Mouse (Mus musculus): Measurements from ENCODE around the gene Nek6. TPM values are rescaled to one million over a fixed set of nuclear protein-coding genes. Genes with fewer than 3 reads are reported as not detected.
A peak's percentile ranks its signal among the peaks of the same experiment; 100 is the strongest.

Gene Nek6
- polyA plus RNA-seq (2016; fragmentation: Nextera tagmentation; extraction: Ambion mirVana) = 82.6 and 96.0 TPM in 2 replicates

GRCm38 (mm10) chr2:38511487-38512307, at the start of gene Nek6:
Nek6 (plus strand) TSS chr2:38511643.
- Histone ChIP-seq H3K27ac (replicated peaks) (peak within 1 kb of the TSS; percentile 81), H3K9me3 (no peaks in the 10 kb centered on the region), H3K4me1 (peaks cover 42% of the 10 kb centered on the region), H3K27me3 (peaks cover 1% of the 10 kb centered on the region; the same call in 1 of the 2 replicates), H3K4me2 (replicated peaks) (peak within 1 kb of the TSS; percentile 70), H3K36me3 (no peaks in the 10 kb centered on the region), H3K9ac (replicated peaks) (peak within 1 kb of the TSS; percentile 94), H3K4me3 (peak within 1 kb of the TSS; percentile 92)
- ATAC-seq (ENCODE audit: low FRiP score, low read depth) = peak; percentile 80
- WGBS = under 1% methylated on average over 63 of the region's 90 CpGs

GRCm38 (mm10) chr2:38462323-38462722, 49.1 kb upstream of the Nek6 start:
- H3K27ac ChIP-seq (replicated peaks) = no peak overlapping the region
- ATAC-seq (ENCODE audit: low FRiP score, low read depth) = no peak
- H3K27me3 ChIP-seq = 0 out of 2 replicates have a peak, but pooled peaks cover 2% of the 10 kb centered on the region
- no peak overlapping the region for H3K4me2 ChIP-seq (replicated peaks)
- H3K4me3 ChIP-seq = no peak overlapping the region
- H3K9me3 ChIP-seq = no peaks in the 10 kb centered on the region
- no peaks in the 10 kb centered on the region; the same call in 1 of the 2 replicates for H3K4me1 ChIP-seq
- 74% methylated on average over 3 of the region's 3 CpGs for WGBS
- H3K9ac ChIP-seq (replicated peaks) = no peak overlapping the region
- H3K36me3 ChIP-seq = no peaks in the 10 kb centered on the region

GRCm38 (mm10) chr2:38468845-38469244, 42.6 kb upstream of the Nek6 start:
- no peak overlapping the region for H3K4me2 ChIP-seq (replicated peaks)
- no peak overlapping the region for H3K27ac ChIP-seq (replicated peaks)
- H3K4me3 ChIP-seq = no peak overlapping the region
- no peaks in the 10 kb centered on the region for H3K36me3 ChIP-seq
- H3K9me3 ChIP-seq = no peaks in the 10 kb centered on the region
- WGBS = 92% methylated on average over 4 of the region's 4 CpGs
- no peaks in the 10 kb centered on the region for H3K4me1 ChIP-seq
- no peak overlapping the region for H3K9ac ChIP-seq (replicated peaks)
- no peak for ATAC-seq (ENCODE audit: low FRiP score, low read depth)
- H3K27me3 ChIP-seq = no peaks in the 10 kb centered on the region

GRCm38 (mm10) chr2:38471745-38472144, 39.7 kb upstream of the Nek6 start:
- Histone ChIP-seq H3K27ac (replicated peaks) (no peak overlapping the region), H3K27me3 (no peaks in the 10 kb centered on the region), H3K4me2 (replicated peaks) (no peak overlapping the region), H3K4me1 (no peaks in the 10 kb centered on the region), H3K9me3 (no peaks in the 10 kb centered on the region), H3K4me3 (no peak overlapping the region), H3K9ac (replicated peaks) (no peak overlapping the region), H3K36me3 (no peaks in the 10 kb centered on the region)
- 92% methylated on average over 5 of the region's 5 CpGs for WGBS
- ATAC-seq (ENCODE audit: low FRiP score, low read depth) = no peak

GRCm38 (mm10) chr2:38472829-38473228, 38.6 kb upstream of the Nek6 start:
- Histone ChIP-seq H3K4me3 (no peak overlapping the region), H3K4me1 (no peaks in the 10 kb centered on the region), H3K36me3 (no peaks in the 10 kb centered on the region), H3K27ac (replicated peaks) (no peak overlapping the region), H3K4me2 (replicated peaks) (no peak overlapping the region), H3K9ac (replicated peaks) (no peak overlapping the region), H3K9me3 (no peaks in the 10 kb centered on the region), H3K27me3 (no peaks in the 10 kb centered on the region)
- ATAC-seq (ENCODE audit: low FRiP score, low read depth) = no peak

GRCm38 (mm10) chr2:38476871-38477496, 34.5 kb upstream of the Nek6 start:
- Histone ChIP-seq H3K4me2 (replicated peaks) (no peak overlapping the region), H3K36me3 (no peaks in the 10 kb centered on the region), H3K27me3 (no peaks in the 10 kb centered on the region), H3K9me3 (no peaks in the 10 kb centered on the region), H3K27ac (replicated peaks) (no peak overlapping the region), H3K9ac (replicated peaks) (no peak overlapping the region), H3K4me3 (no peak overlapping the region), H3K4me1 (no peaks in the 10 kb centered on the region)
- WGBS = 80% methylated on average over 9 of the region's 9 CpGs
- ATAC-seq (ENCODE audit: low FRiP score, low read depth) = no peak

- Histone ChIP-seq H3K27ac (replicated peaks) (no peak overlapping the region), H3K27me3 (no peaks in the 10 kb centered on the region), H3K9ac (replicated peaks) (no peak overlapping the region), H3K36me3 (no peaks in the 10 kb centered on the region), H3K9me3 (no peaks in the 10 kb centered on the region), H3K4me1 (no peaks in the 10 kb centered on the region), H3K4me3 (no peak overlapping the region), H3K4me2 (replicated peaks) (no peak overlapping the region)
- WGBS = 90% methylated on average over 9 of the region's 9 CpGs
- ATAC-seq (ENCODE audit: low FRiP score, low read depth) = no peak
Observed at GRCm38 (mm10) chr2:38477497-38477873, 34.0 kb upstream of the Nek6 start.

GRCm38 (mm10) chr2:38478683-38479082, 32.8 kb upstream of the Nek6 start:
- Histone ChIP-seq H3K27ac (replicated peaks) (no peak overlapping the region), H3K36me3 (no peaks in the 10 kb centered on the region), H3K9ac (replicated peaks) (no peak overlapping the region), H3K27me3 (no peaks in the 10 kb centered on the region), H3K4me2 (replicated peaks) (no peak overlapping the region), H3K9me3 (no peaks in the 10 kb centered on the region), H3K4me1 (no peaks in the 10 kb centered on the region), H3K4me3 (no peak overlapping the region)
- no peak for ATAC-seq (ENCODE audit: low FRiP score, low read depth)
- 92% methylated on average over 4 of the region's 4 CpGs for WGBS

- H3K9me3 ChIP-seq = no peaks in the 10 kb centered on the region
- no peak overlapping the region for H3K27ac ChIP-seq (replicated peaks)
- H3K9ac ChIP-seq (replicated peaks) = no peak overlapping the region
- no peak overlapping the region for H3K4me3 ChIP-seq
- H3K4me1 ChIP-seq = no peaks in the 10 kb centered on the region
- WGBS = 83% methylated on average over 3 of the region's 3 CpGs
- H3K36me3 ChIP-seq = no peaks in the 10 kb centered on the region
- ATAC-seq (ENCODE audit: low FRiP score, low read depth) = no peak
- no peaks in the 10 kb centered on the region for H3K27me3 ChIP-seq
- no peak overlapping the region for H3K4me2 ChIP-seq (replicated peaks)
Observed at GRCm38 (mm10) chr2:38479541-38479940, 31.9 kb upstream of the Nek6 start.

GRCm38 (mm10) chr2:38481166-38481778, 30.2 kb upstream of the Nek6 start:
- Histone ChIP-seq H3K4me1 (no peaks in the 10 kb centered on the region; the same call in 1 of the 2 replicates), H3K9me3 (no peaks in the 10 kb centered on the region), H3K27me3 (no peaks in the 10 kb centered on the region), H3K4me2 (replicated peaks) (no peak overlapping the region), H3K27ac (replicated peaks) (no peak overlapping the region), H3K36me3 (no peaks in the 10 kb centered on the region), H3K9ac (replicated peaks) (no peak overlapping the region), H3K4me3 (no peak overlapping the region)
- ATAC-seq (ENCODE audit: low FRiP score, low read depth) = no peak
- WGBS = 88% methylated on average over 5 of the region's 6 CpGs

GRCm38 (mm10) chr2:38482122-38482521, 29.3 kb upstream of the Nek6 start:
- Histone ChIP-seq H3K4me3 (no peak overlapping the region), H3K36me3 (no peaks in the 10 kb centered on the region), H3K4me2 (replicated peaks) (no peak overlapping the region), H3K9ac (replicated peaks) (no peak overlapping the region), H3K27ac (replicated peaks) (no peak overlapping the region), H3K4me1 (no peaks in the 10 kb centered on the region; the same call in 1 of the 2 replicates), H3K27me3 (no peaks in the 10 kb centered on the region), H3K9me3 (no peaks in the 10 kb centered on the region)
- no peak for ATAC-seq (ENCODE audit: low FRiP score, low read depth)
- 84% methylated on average over 3 of the region's 3 CpGs for WGBS

GRCm38 (mm10) chr2:38483058-38483704, 28.3 kb upstream of the Nek6 start:
- Histone ChIP-seq H3K36me3 (no peaks in the 10 kb centered on the region), H3K4me3 (no peak overlapping the region), H3K9ac (replicated peaks) (no peak overlapping the region), H3K4me1 (no peaks in the 10 kb centered on the region; the same call in 1 of the 2 replicates), H3K9me3 (no peaks in the 10 kb centered on the region), H3K4me2 (replicated peaks) (no peak overlapping the region), H3K27me3 (no peaks in the 10 kb centered on the region), H3K27ac (replicated peaks) (no peak overlapping the region)
- ATAC-seq (ENCODE audit: low FRiP score, low read depth) = no peak
- WGBS = 89% methylated on average over 7 of the region's 7 CpGs

All from midbrain, embryonic 12.5 days (tissue).